Mouse (Mus musculus) embryo, embryonic 10.5 days (tissue): ENCODE measurements at regions not wholly inside any gene's neighbourhood (a gene's known extent, or its start where the extent isn't known, plus 50 kb on each side); places are given as distances from the start of the nearest gene placed in this dataset.
A peak's percentile ranks its signal among the peaks of the same experiment; 100 is the strongest.

Experiments
- DNase-seq: peaks from one replicate; pipeline ENCODE4 v3.0.0-alpha.2; 2015; ENCODE audit warnings: low spot score

DNA sequence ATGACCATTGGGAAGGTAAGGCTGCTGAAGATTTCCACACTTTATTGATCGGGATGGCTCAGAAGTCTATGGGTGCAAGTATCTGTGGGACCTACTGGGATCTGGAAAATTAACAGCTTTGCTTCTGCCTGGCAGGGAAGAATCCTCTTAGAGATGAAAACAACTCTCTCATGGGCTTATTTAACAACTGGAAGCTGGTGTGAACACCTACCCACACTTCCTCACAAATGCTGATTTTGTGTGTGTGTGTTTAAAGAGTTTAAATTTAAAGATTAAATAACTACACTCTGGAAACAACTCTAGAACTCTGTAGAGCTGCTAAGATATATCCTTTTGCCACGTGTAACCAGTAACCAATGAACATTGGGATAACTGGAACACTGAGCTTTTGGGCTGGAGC is 172.5 kb upstream of the Clnk start:
- no peak for DNase-seq

GRCm38 (mm10) chr5:39040467-39040866 is 163.9 kb upstream of the Clnk start:
- no peak for DNase-seq

DNA sequence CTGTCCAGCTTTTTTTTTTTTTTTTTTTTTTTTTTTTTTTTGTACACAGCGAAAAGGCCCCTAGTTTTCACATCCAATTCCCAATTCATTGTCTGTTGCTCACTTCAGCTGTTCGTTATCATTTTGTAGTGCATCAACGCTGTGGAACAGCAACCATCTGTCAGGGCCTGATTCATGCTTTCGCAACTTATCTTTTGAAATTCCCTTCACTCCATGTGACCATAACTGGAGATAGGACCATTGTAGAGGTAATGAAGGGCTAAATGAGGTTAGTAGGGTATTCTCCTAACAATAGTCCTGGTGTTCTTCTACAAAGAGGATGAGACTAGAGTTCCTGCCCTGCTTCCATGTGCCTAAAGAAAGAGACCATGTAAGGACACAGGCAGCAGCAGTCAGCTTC is 146.6 kb upstream of the Clnk start:
- DNase-seq, result no peak

GRCm38 (mm10) chr5:39000643-39001042 is 124.0 kb upstream of the Clnk start:
- DNase-seq, result no peak

DNA sequence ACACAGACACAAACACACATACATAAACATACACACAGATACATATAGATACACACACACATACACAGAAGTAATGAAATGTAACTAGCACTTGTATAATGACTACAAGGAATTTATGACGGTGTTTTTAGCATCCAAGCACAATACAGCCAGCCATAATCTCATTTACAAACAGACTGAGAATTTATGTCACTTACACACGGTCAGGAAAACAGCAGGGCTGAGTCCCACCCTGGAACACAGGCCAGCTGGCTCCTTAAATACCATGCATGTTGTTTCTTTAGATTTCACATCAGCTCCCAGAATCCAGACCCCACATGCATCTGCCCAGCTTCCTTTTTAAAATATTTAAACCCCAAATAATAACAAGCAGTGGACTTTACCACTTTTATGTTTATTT is 123.1 kb upstream of the Clnk start:
- no peak for DNase-seq

- DNase-seq, result no peak
Observed at GRCm38 (mm10) chr5:38972397-38973159, 96.0 kb upstream of the Clnk start.

DNA sequence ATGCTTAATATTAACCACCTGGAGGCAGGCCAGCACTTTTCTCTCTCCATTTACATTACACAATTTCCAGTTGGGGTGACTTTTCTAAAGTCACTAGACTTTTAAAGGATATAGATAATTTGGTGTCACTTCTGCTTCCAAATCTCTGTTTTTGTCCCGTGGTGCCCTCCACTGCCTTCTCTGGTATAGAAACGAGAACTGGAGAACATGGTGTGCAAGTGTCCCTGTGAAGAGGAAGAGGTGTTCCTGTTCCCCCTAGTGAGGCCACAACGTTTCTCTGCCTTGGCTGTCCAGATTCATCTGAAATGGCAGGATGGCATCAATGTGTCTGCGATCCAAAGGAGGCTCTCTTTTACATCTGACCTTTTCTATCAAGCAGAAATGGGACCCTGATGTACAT is 93.9 kb upstream of the Clnk start:
- DNase-seq, result no peak

GRCm38 (mm10) chr5:38967010-38967409 is 90.4 kb upstream of the Clnk start:
- no peak for DNase-seq

GRCm38 (mm10) chr5:38964445-38964844 is 87.8 kb upstream of the Clnk start:
- DNase-seq, result no peak

- DNase-seq, result peak; percentile 18
Observed at GRCm38 (mm10) chr5:38950520-38951288, 74.1 kb upstream of the Clnk start.

GRCm38 (mm10) chr5:38945903-38946686 is 69.5 kb upstream of the Clnk start:
- no peak for DNase-seq

DNA sequence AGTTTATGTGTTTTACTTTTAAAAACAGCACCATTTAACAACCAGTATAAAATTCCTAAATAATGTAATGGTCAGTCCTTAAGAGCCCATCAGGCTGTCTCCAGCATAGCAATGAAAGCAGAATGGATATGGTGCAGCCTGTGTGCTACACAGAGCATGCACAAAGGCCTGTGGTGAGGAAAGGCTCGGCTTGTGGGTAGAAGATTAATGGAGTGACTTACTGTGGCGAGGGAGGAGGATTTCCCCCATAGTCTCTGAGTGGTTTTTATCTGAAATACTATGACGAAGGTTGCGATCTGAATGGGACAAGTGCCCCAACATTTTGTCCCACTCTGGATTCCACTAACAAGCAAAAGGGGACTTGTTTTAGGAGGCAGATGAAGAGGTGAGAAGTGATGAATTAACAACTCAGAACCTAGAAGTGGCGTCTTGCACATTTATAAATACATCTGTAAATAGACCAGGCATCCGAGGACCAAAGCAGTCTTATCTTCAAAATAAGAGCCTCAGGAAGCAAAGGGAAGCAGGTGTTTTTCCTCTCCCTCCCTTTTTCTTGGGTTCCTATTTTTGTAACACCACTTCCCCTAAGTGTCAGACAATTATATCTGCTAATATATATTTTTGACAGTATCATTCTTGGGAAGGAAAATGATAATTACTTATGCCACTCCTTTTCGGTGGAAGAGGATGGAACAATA is 55.9 kb upstream of the Clnk start:
- no peak for DNase-seq

DNA sequence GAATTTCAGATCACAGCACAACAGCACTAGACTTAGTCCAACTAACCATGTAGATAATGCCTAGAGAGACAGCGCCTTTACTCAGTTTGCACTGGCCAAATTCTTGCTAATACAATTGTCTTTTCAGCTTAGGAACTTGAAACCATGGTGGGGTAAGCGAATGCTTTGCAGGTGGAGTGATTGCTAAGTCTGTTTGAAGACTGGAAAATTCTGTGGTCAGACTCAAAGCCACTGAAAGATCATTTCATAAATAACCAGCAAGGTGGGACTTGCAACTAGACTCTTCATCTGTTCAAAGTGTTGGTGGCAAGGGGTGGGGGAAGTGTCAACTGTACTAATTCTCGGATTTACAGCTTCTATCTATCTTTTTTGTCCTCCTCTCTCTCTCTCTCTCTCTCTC is 50.4 kb upstream of the Clnk start:
- DNase-seq, result no peak
